Mouse (Mus musculus) CH12.LX (cell line): ENCODE results near the gene Tnfrsf21. TPM values are rescaled to one million over a fixed set of nuclear protein-coding genes. Genes with fewer than 3 reads are reported as not detected.

Source experiments
- DNase-seq: peaks from one replicate; pipeline ENCODE4 v3.0.0-alpha.2; 2013; ENCODE audit errors: extremely low read depth
- H3K27ac ChIP-seq: 2 replicates; pipeline ENCODE4 v1.5.1; 2012; ENCODE audit warnings: low read depth, mild to moderate bottlenecking, control low read depth, moderate library complexity; ENCODE audit not compliant: insufficient read depth
- H3K27me3 ChIP-seq: replicated peaks from 2 replicates; pipeline ENCODE3; 2012; ENCODE audit warnings: inconsistent platforms
- H3K36me3 ChIP-seq, 2 experiments: replicated peaks in 1 of 2; 2 replicates each; pipeline versions ENCODE3 to v1.6.1; 2012; ENCODE audit warnings: inconsistent platforms in 1 of 2, low read length in 1 of 2, mild to moderate bottlenecking in 1 of 2, mixed read lengths in 1 of 2, moderate library complexity in 1 of 2; ENCODE audit not compliant: control insufficient read depth in 1 of 2, insufficient read depth in 1 of 2
- H3K4me1 ChIP-seq, 2 experiments: 2 replicates each; pipeline ENCODE4 v1.6.1; 2012; ENCODE audit warnings: inconsistent platforms in 1 of 2, moderate library complexity in 1 of 2; ENCODE audit not compliant: insufficient read depth in 2 of 2, control insufficient read depth in 1 of 2
- H3K4me2 ChIP-seq: 2 replicates; pipeline ENCODE4 v1.6.1; 2012; ENCODE audit warnings: low read depth, mild to moderate bottlenecking, control low read depth; ENCODE audit not compliant: poor library complexity, insufficient read depth, severe bottlenecking
- H3K4me3 ChIP-seq, 3 experiments: fragments of 150-350 bp in 1 of 3; sonication (generic) in 1 of 3; replicated peaks in 1 of 3; 2 replicates each; pipeline versions ENCODE3 to v1.5.1; 2011 to 2012; ENCODE audit warnings: low read depth in 2 of 3, low read length in 2 of 3, mild to moderate bottlenecking in 2 of 3, moderate library complexity in 2 of 3, control low read depth in 1 of 3, improper control_type of control experiment in 1 of 3, inconsistent platforms in 1 of 3, mixed read lengths in 1 of 3; ENCODE audit not compliant: poor library complexity in 1 of 3
- H3K79me2 ChIP-seq: replicated peaks from 2 replicates; pipeline ENCODE4 v1.6.1; 2012; ENCODE audit warnings: mild to moderate bottlenecking, moderate library complexity; ENCODE audit not compliant: control insufficient read depth, poor library complexity, insufficient read depth, severe bottlenecking; ENCODE audit errors: extremely low read depth
- H3K9ac ChIP-seq: 2 replicates; pipeline ENCODE4 v1.6.1; 2012; ENCODE audit warnings: low read depth, mild to moderate bottlenecking, control low read depth, moderate library complexity; ENCODE audit not compliant: insufficient read depth
- H3K9me3 ChIP-seq: replicated peaks from 2 replicates; pipeline ENCODE3; 2012; ENCODE audit warnings: low read length, inconsistent platforms, mixed read lengths
- BHLHE40 ChIP-seq: IDR thresholded peaks from 2 replicates; pipeline ENCODE4 v1.6.1; 2011; ENCODE audit warnings: mild to moderate bottlenecking, low read depth, low read length, improper control_type of control experiment
- CHD1 ChIP-seq: IDR thresholded peaks from 2 replicates; pipeline ENCODE4 v1.6.1; 2012; ENCODE audit warnings: low read depth, low read length, improper control_type of control experiment, inconsistent platforms
- CTCF ChIP-seq, 2 experiments: IDR thresholded peaks in 1 of 2; conservative IDR thresholded peaks in 1 of 2; 2 replicates each; pipeline ENCODE4 v1.5.1; 2011 to 2012; ENCODE audit warnings: low read depth in 2 of 2, low read length in 2 of 2, improper control_type of control experiment in 1 of 2, inconsistent platforms in 1 of 2, mild to moderate bottlenecking in 1 of 2, moderate library complexity in 1 of 2
- E2F4 ChIP-seq: IDR thresholded peaks from 2 replicates; pipeline ENCODE4 v1.6.1; 2011; ENCODE audit warnings: low read depth, low read length, improper control_type of control experiment; ENCODE audit not compliant: insufficient replicate concordance
- ELF1 ChIP-seq: IDR thresholded peaks from 2 replicates; pipeline ENCODE4 v1.6.1; 2014; ENCODE audit warnings: low read depth, mild to moderate bottlenecking, inconsistent platforms, low read length, improper control_type of control experiment
- EP300 ChIP-seq: IDR thresholded peaks from 2 replicates; pipeline ENCODE4 v1.6.1; 2011; ENCODE audit warnings: low read length, improper control_type of control experiment
- ETS1 ChIP-seq: conservative IDR thresholded peaks from 2 replicates; pipeline ENCODE4 v1.6.1; 2012; ENCODE audit warnings: low read depth, mild to moderate bottlenecking, inconsistent platforms, low read length, improper control_type of control experiment, moderate library complexity
- GABPA ChIP-seq: IDR thresholded peaks from 2 replicates; pipeline ENCODE4 v1.6.1; 2012; ENCODE audit warnings: low read depth, low read length, improper control_type of control experiment, inconsistent platforms; ENCODE audit not compliant: insufficient replicate concordance
- IRF4 ChIP-seq: IDR thresholded peaks from 2 replicates; pipeline ENCODE4 v1.6.1; 2014; ENCODE audit warnings: low read depth, mild to moderate bottlenecking, inconsistent platforms, low read length, improper control_type of control experiment
- JUN ChIP-seq: IDR thresholded peaks from 2 replicates; pipeline ENCODE4 v1.6.1; 2011; ENCODE audit warnings: low read depth, mild to moderate bottlenecking, low read length, improper control_type of control experiment, moderate library complexity; ENCODE audit not compliant: insufficient read depth
- KAT2A ChIP-seq: IDR thresholded peaks from 2 replicates; pipeline ENCODE4 v1.6.1; 2012; ENCODE audit warnings: low read length, improper control_type of control experiment, inconsistent platforms; ENCODE audit not compliant: insufficient replicate concordance
- MAFK ChIP-seq: IDR thresholded peaks from 2 replicates; pipeline ENCODE4 v1.6.1; 2011; ENCODE audit warnings: low read length, improper control_type of control experiment; ENCODE audit not compliant: insufficient replicate concordance
- MAZ ChIP-seq: IDR thresholded peaks from 2 replicates; pipeline ENCODE4 v1.6.1; 2012; ENCODE audit warnings: low read depth, mild to moderate bottlenecking, inconsistent platforms, low read length, improper control_type of control experiment, moderate library complexity
- MYC ChIP-seq: IDR thresholded peaks from 2 replicates; pipeline ENCODE4 v1.6.1; 2011; ENCODE audit warnings: low read depth, mild to moderate bottlenecking, improper control_type of control experiment, low read length
- NELFE ChIP-seq: IDR thresholded peaks from 2 replicates; pipeline ENCODE4 v1.6.1; 2011; ENCODE audit warnings: low read depth, low read length, improper control_type of control experiment
- POLR2A ChIP-seq: IDR thresholded peaks from 2 replicates; pipeline ENCODE4 v1.6.1; 2011; ENCODE audit warnings: low read depth, mild to moderate bottlenecking, improper control_type of control experiment, low read length
- RAD21 ChIP-seq: IDR thresholded peaks from 2 replicates; pipeline ENCODE4 v1.6.1; 2011; ENCODE audit warnings: low read depth, mild to moderate bottlenecking, low read length, improper control_type of control experiment, moderate library complexity
- RCOR1 ChIP-seq: conservative IDR thresholded peaks from 2 replicates; pipeline ENCODE4 v1.6.1; 2012; ENCODE audit warnings: low read depth, mild to moderate bottlenecking, inconsistent platforms, low read length, improper control_type of control experiment
- TBP ChIP-seq: conservative IDR thresholded peaks from 2 replicates; pipeline ENCODE4 v1.6.1; 2011; ENCODE audit warnings: low read depth, low read length, improper control_type of control experiment
- UBTF ChIP-seq: IDR thresholded peaks from 2 replicates; pipeline ENCODE4 v1.6.1; 2012; ENCODE audit warnings: low read depth, mild to moderate bottlenecking, inconsistent platforms, low read length, improper control_type of control experiment, moderate library complexity
- USF2 ChIP-seq: conservative IDR thresholded peaks from 2 replicates; pipeline ENCODE4 v1.6.1; 2011; ENCODE audit warnings: low read depth, low read length, improper control_type of control experiment
- ZC3H11A ChIP-seq: IDR thresholded peaks from 2 replicates; pipeline ENCODE4 v1.6.1; 2012; ENCODE audit warnings: low read depth, mild to moderate bottlenecking, inconsistent platforms, low read length, improper control_type of control experiment
- ZKSCAN1 ChIP-seq: IDR thresholded peaks from 2 replicates; pipeline ENCODE4 v1.6.1; 2012; ENCODE audit warnings: low read depth, inconsistent platforms, low read length, improper control_type of control experiment, borderline replicate concordance
- ZMIZ1 ChIP-seq: IDR thresholded peaks from 2 replicates; pipeline ENCODE4 v1.6.1; 2012; ENCODE audit warnings: low read depth, mild to moderate bottlenecking, inconsistent platforms, low read length, improper control_type of control experiment
- dilution Hi-C: fragments of 300-500 bp; cut with MboI; formaldehyde crosslinking; loops from 2 replicates; pipeline ENCODE4 v1.14.3; 2020; ENCODE audit warnings: low sequenced_read_pairs; ENCODE audit not compliant: extremely low pct_unique_long_range_greater_than_20kb, extremely low pct_ligation_motif_present
- in situ Hi-C: fragments of 300-500 bp; cut with MboI; formaldehyde crosslinking; loops from 3 replicates; pipeline ENCODE4 v1.14.3; 2019; ENCODE audit warnings: low sequenced_read_pairs, low pct_ligation_motif_present, low pct_unique_long_range_greater_than_20kb, mixed read lengths
- polyA plus RNA-seq: library from polyadenylated mRNA; unstranded; fragments of >175 nt; gene quantifications from 2 replicates; pipeline ENCODE4 v1.2.1, GENCODE M21; 2012; ENCODE audit warnings: low read depth; ENCODE audit not compliant: insufficient read length
- total RNA-seq, 2 experiments: library from RNA; depleted of rRNA; stranded (reverse); fragments of 300-350 nt in 1 of 2; fragments of >200 nt in 1 of 2; gene quantifications; 2 replicates each; pipeline ENCODE4 v1.2.3; 2012 to 2014

The Tnfrsf21 gene
- total and polyA plus RNA-seq, 3 experiments, result 0.10 TPM; not detected in 2

- H3K4me3 ChIP-seq, result no peak overlapping the region
- peaks cover 34% of the 10 kb centered on the region for H3K9me3 ChIP-seq
- TF ChIP-seq POLR2A (no peak), ZKSCAN1 (no peak), JUN (no peak), CTCF (conservative IDR thresholded peaks at IDR 0.05 in 1 of 2, IDR thresholded peaks at IDR 0.05 in 1 of 2; ENCODE audit: low read depth in 2 of 2, low read length in 2 of 2) (no peak), RCOR1 (no peak), KAT2A (no peak), USF2 (no peak), RAD21 (no peak), MAZ (no peak), NELFE (no peak), CHD1 (no peak), BHLHE40 (no peak), MAFK (no peak), ZC3H11A (no peak), MYC (no peak), GABPA (no peak), E2F4 (no peak), IRF4 (no peak), ETS1 (no peak), ELF1 (no peak)
- H3K36me3 ChIP-seq, result no peaks in the 10 kb centered on the region
- no peaks in the 10 kb centered on the region for H3K27me3 ChIP-seq
- H3K27ac ChIP-seq, result no peak overlapping the region
- no peak overlapping the region for H3K4me2 ChIP-seq
- DNase-seq, result no peak
- H3K4me1 ChIP-seq, result no peaks in the 10 kb centered on the region
- no peaks in the 10 kb centered on the region for H3K79me2 ChIP-seq
- no peak overlapping the region for H3K9ac ChIP-seq
- dilution Hi-C loops (no loop called here), in situ Hi-C loops (no loop called here)
Measured at GRCm38 (mm10) chr17:43110168-43110885, 94.0 kb downstream of the Tnfrsf21 start.

DNA sequence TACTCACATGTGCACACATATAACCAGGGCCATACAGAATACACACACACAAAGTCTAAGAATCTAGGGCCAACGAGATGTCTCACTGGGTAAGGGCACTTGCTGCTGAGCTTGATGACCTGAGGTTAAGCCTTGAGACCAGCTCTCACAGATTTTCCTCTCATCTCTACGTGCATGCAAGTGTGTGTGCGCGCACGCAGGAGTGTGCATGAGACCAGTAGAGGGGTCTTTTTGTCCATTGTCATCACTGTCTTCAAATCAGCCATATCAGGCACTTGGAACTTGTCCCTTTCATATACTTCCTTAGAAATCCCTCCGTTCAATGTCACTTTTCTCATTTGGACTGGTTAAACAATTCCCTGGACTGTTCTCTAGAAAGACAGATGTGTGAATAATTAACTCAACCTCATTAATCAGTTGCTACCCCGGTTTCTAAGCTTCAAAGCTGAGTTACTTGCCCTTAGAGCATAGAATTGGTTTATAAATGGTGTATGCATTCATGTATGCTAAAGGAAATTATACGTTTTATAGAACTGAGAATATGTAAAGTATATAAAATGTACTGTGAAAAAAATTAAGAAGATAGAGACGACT lies 97.1 kb downstream of the Tnfrsf21 start:
- Histone ChIP-seq H3K4me1 (no peaks in the 10 kb centered on the region), H3K9me3 (peaks cover 34% of the 10 kb centered on the region)
- no peak for TF ChIP-seq TBP
- no peak for TF ChIP-seq RAD21
- TF ChIP-seq KAT2A, result no peak
- no peak for TF ChIP-seq ETS1
- no peak for TF ChIP-seq MAZ
- no peak for TF ChIP-seq ZMIZ1
- no peak for TF ChIP-seq ZKSCAN1
- TF ChIP-seq GABPA, result no peak
- TF ChIP-seq EP300, result no peak
- no peak for TF ChIP-seq IRF4
- TF ChIP-seq BHLHE40, result no peak
- TF ChIP-seq UBTF, result no peak
- TF ChIP-seq NELFE, result no peak
- no peak for TF ChIP-seq POLR2A
- no peak for TF ChIP-seq MAFK

More for the DNA sequence above, 97.1 kb downstream of the Tnfrsf21 start:
- dilution Hi-C loops (no loop called here), in situ Hi-C loops (no loop called here)
- no peak overlapping the region for H3K27ac ChIP-seq
- no peak overlapping the region for H3K4me2 ChIP-seq
- no peak for DNase-seq
- H3K9ac ChIP-seq, result no peak overlapping the region
- no peaks in the 10 kb centered on the region for H3K36me3 ChIP-seq
- no peaks in the 10 kb centered on the region for H3K27me3 ChIP-seq
- H3K4me3 ChIP-seq, result no peak overlapping the region
- H3K79me2 ChIP-seq, result no peaks in the 10 kb centered on the region
